Mouse (Mus musculus): ENCODE results near the gene Senp1.

Gene Senp1

GRCm38 (mm10) chr15:98093121-98094011 is at the start of gene Senp1:
Gene Senp1 (minus strand): TSS chr15:98093744.
- in situ Hi-C loops (cut with MseI, MboI), result no loop called here

GRCm38 (mm10) chr15:98142515-98142914 is 49.0 kb upstream of the Senp1 start:
- in situ Hi-C loops (cut with MseI, MboI), result no loop called here

GRCm38 (mm10) chr15:98140809-98141208 is 47.3 kb upstream of the Senp1 start:
- in situ Hi-C loops (cut with MseI, MboI), result no loop called here

GRCm38 (mm10) chr15:98139763-98140162 is 46.2 kb upstream of the Senp1 start:
- in situ Hi-C loops (cut with MseI, MboI), result no loop called here

GRCm38 (mm10) chr15:98136871-98137270 is 43.3 kb upstream of the Senp1 start:
- in situ Hi-C loops (cut with MseI, MboI), result no loop called here

GRCm38 (mm10) chr15:98135671-98136070 is 42.1 kb upstream of the Senp1 start:
- in situ Hi-C loops (cut with MseI, MboI), result no loop called here

- in situ Hi-C loops (cut with MseI, MboI), result no loop called here
Measured at GRCm38 (mm10) chr15:98134666-98135065, 41.1 kb upstream of the Senp1 start.

- in situ Hi-C loops (cut with MseI, MboI), result no loop called here
Measured at GRCm38 (mm10) chr15:98134034-98134433, 40.5 kb upstream of the Senp1 start.

GRCm38 (mm10) chr15:98133471-98133870 is 39.9 kb upstream of the Senp1 start:
- in situ Hi-C loops (cut with MseI, MboI), result no loop called here

- in situ Hi-C loops (cut with MseI, MboI), result no loop called here
Measured at GRCm38 (mm10) chr15:98131942-98132655, 38.6 kb upstream of the Senp1 start.

- in situ Hi-C loops (cut with MseI, MboI), result no loop called here
Measured at GRCm38 (mm10) chr15:98131451-98131850, 37.9 kb upstream of the Senp1 start.

- in situ Hi-C loops (cut with MseI, MboI), result no loop called here
Measured at GRCm38 (mm10) chr15:98131001-98131400, 37.5 kb upstream of the Senp1 start.

- in situ Hi-C loops (cut with MseI, MboI), result no loop called here
Measured at GRCm38 (mm10) chr15:98120831-98121230, 27.3 kb upstream of the Senp1 start.

- in situ Hi-C loops (cut with MseI, MboI), result no loop called here
Measured at GRCm38 (mm10) chr15:98119363-98119762, 25.8 kb upstream of the Senp1 start.

- in situ Hi-C loops (cut with MseI, MboI), result no loop called here
Measured at GRCm38 (mm10) chr15:98116287-98116686, 22.7 kb upstream of the Senp1 start.

GRCm38 (mm10) chr15:98115779-98116163 is 22.2 kb upstream of the Senp1 start:
- in situ Hi-C loops (cut with MseI, MboI), result no loop called here

- in situ Hi-C loops (cut with MseI, MboI), result no loop called here
Measured at GRCm38 (mm10) chr15:98114852-98115778, 21.6 kb upstream of the Senp1 start.

- in situ Hi-C loops (cut with MseI, MboI), result no loop called here
Measured at GRCm38 (mm10) chr15:98114098-98114851, 20.7 kb upstream of the Senp1 start.

- in situ Hi-C loops (cut with MseI, MboI), result no loop called here
Measured at GRCm38 (mm10) chr15:98111791-98112190, 18.2 kb upstream of the Senp1 start.

GRCm38 (mm10) chr15:98108297-98109152 is 15.0 kb upstream of the Senp1 start:
- in situ Hi-C loops (cut with MseI, MboI), result no loop called here
